ENCODE assay signal across 8 mouse cellular contexts in the genomic region with DNA sequence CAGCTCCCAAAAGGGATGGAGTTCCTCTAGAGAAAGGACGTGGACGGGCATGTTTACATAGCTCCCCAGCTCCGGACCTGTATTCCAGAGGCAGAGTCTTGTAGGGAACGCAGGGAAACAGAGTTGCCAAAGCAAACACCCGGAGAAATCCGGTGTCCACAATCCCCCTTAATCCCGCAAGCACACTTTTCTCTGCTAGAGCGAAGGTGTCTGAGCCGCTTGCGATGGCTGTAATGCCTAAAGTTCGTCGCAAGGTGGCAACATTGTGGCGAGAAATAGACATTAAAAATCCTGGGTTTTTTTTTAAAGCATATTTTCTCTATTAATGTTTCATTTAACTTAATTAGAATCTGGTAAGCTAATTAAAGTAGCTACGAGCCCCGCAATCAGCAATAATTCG. TPM values are rescaled to one million over a fixed set of nuclear protein-coding genes. Genes with fewer than 3 reads are reported as not detected.
DNase-seq lines count a peak whose midpoint lies in the region; ATAC-seq and TF ChIP-seq lines count a peak whose summit lies in the region.

No protein-coding gene starts in this region.

- no peaks in the 10 kb centered on the region for H3K36me3 ChIP-seq in E14TG2a.4 (ENCODE audit: insufficient read depth, low read length)
- H3K36me3 ChIP-seq in heart, embryonic 15.5 days = no peaks in the 10 kb centered on the region
- H3K36me3 ChIP-seq in midbrain, embryonic 11.5 days (ENCODE audit: control insufficient read depth, insufficient read depth, low read length) = no peaks in the 10 kb centered on the region
- H3K36me3 ChIP-seq in stomach, embryonic 15.5 days = no peaks in the 10 kb centered on the region

- WGBS in heart, embryonic 15.5 days = under 1% methylated on average over 16 of the region's 16 CpGs
- WGBS in midbrain, embryonic 11.5 days = under 1% methylated on average over 16 of the region's 16 CpGs
- WGBS in stomach, embryonic 15.5 days = 0% methylated on average over 16 of the region's 16 CpGs

- peaks cover 90% of the 10 kb centered on the region for H3K27me3 ChIP-seq in E14TG2a.4 (ENCODE audit: insufficient read depth, low read length)
- H3K27me3 ChIP-seq in heart, embryonic 15.5 days = peaks cover 79% of the 10 kb centered on the region
- peaks cover 80% of the 10 kb centered on the region for H3K27me3 ChIP-seq in midbrain, embryonic 11.5 days (ENCODE audit: control insufficient read depth, insufficient read depth, low read length)
- peaks cover 65% of the 10 kb centered on the region for H3K27me3 ChIP-seq in stomach, embryonic 15.5 days (replicated peaks)

- peak; percentile 52 for DNase-seq in cerebellum, adult 11-12 months
- peak; percentile 72 to 80 for DNase-seq in cerebellum, postnatal 25 days
- DNase-seq in kidney, postnatal 4 days = peak; percentile 72 to 79
- peak; percentile 94 for DNase-seq in midbrain, embryonic 11.5 days (ENCODE audit: low spot score, missing footprints)

- H3K4me3 ChIP-seq in E14TG2a.4 (replicated peaks; ENCODE audit: low read length) = peak overlapping the region; percentile 60
- H3K4me3 ChIP-seq in heart, embryonic 15.5 days = peak overlapping the region; percentile 37
- H3K4me3 ChIP-seq in midbrain, embryonic 11.5 days (ENCODE audit: low read depth, low read length) = peak overlapping the region; percentile 14
- H3K4me3 ChIP-seq in stomach, embryonic 15.5 days (replicated peaks) = peak overlapping the region; percentile 27

- H3K27ac ChIP-seq in heart, embryonic 15.5 days = no peak overlapping the region
- H3K27ac ChIP-seq in midbrain, embryonic 11.5 days (ENCODE audit: low read depth, low read length) = no peak overlapping the region
- H3K27ac ChIP-seq in stomach, embryonic 15.5 days = no peak overlapping the region

- no peak for ATAC-seq in cerebellum, adult (ENCODE audit: insufficient number of reproducible peaks, low FRiP score, low TSS enrichment)
- ATAC-seq in heart, embryonic 15.5 days (replicated peaks; ENCODE audit: insufficient number of reproducible peaks, insufficient read depth, low FRiP score, low read depth) = no peak
- ATAC-seq in midbrain, embryonic 11.5 days (ENCODE audit: low FRiP score) = no peak
- no peak for ATAC-seq in stomach, embryonic 15.5 days (ENCODE audit: insufficient read depth, low FRiP score, low read depth)

- H3K4me1 ChIP-seq in E14TG2a.4 (replicated peaks; ENCODE audit: low read depth, low read length) = peaks cover 89% of the 10 kb centered on the region
- H3K4me1 ChIP-seq in heart, embryonic 15.5 days (replicated peaks) = peaks cover 59% of the 10 kb centered on the region
- H3K4me1 ChIP-seq in midbrain, embryonic 11.5 days (ENCODE audit: control insufficient read depth, insufficient read depth, low read length) = peaks cover 25% of the 10 kb centered on the region
- H3K4me1 ChIP-seq in stomach, embryonic 15.5 days = peaks cover 9% of the 10 kb centered on the region

- H3K9ac ChIP-seq in heart, embryonic 15.5 days = no peak overlapping the region
- no peak overlapping the region for H3K9ac ChIP-seq in midbrain, embryonic 11.5 days (ENCODE audit: low read length)
- no peak overlapping the region for H3K9ac ChIP-seq in stomach, embryonic 15.5 days

- TF ChIP-seq CTCF in E14TG2a.4 (conservative IDR thresholded peaks at IDR 0.05; ENCODE audit: low read length) = peak; percentile 91

- peak overlapping the region; percentile 61 for H3K4me2 ChIP-seq in heart, embryonic 15.5 days
- H3K4me2 ChIP-seq in midbrain, embryonic 11.5 days = peak overlapping the region; percentile 37
- H3K4me2 ChIP-seq in stomach, embryonic 15.5 days = peak overlapping the region; percentile 55

- H3K9me3 ChIP-seq in E14TG2a.4 (ENCODE audit: low read length) = no peaks in the 10 kb centered on the region
- no peaks in the 10 kb centered on the region for H3K9me3 ChIP-seq in heart, embryonic 15.5 days (replicated peaks)
- H3K9me3 ChIP-seq in midbrain, embryonic 11.5 days (ENCODE audit: control insufficient read depth, low read length) = no peaks in the 10 kb centered on the region
- H3K9me3 ChIP-seq in stomach, embryonic 15.5 days = no peaks in the 10 kb centered on the region

RNA-seq across cellular contexts. Expression of a gene that starts 13.0 kb away (rescaled TPM):
- not detected in 2 replicates for polyA plus RNA-seq in heart, embryonic 15.5 days (2015; fragmentation: Nextera tagmentation; extraction: Ambion mirVana)
- polyA plus RNA-seq in midbrain, embryonic 11.5 days (2014; fragmentation: Nextera tagmentation; extraction: Ambion mirVana) = 0.05 and 0.10 TPM in 2 replicates
- polyA plus RNA-seq in stomach, embryonic 15.5 days (2015; fragmentation: Nextera tagmentation; extraction: Ambion mirVana) = 0.05 TPM in 1 of 2 replicates, not detected in the other
